Mouse (Mus musculus): ENCODE measurements around the gene Stk35. TPM values are rescaled to one million over a fixed set of nuclear protein-coding genes. Genes with fewer than 3 reads are reported as not detected.

The Stk35 gene
- polyA plus RNA-seq, 1 experiment from 2014 or later, result 16.4 TPM

DNA sequence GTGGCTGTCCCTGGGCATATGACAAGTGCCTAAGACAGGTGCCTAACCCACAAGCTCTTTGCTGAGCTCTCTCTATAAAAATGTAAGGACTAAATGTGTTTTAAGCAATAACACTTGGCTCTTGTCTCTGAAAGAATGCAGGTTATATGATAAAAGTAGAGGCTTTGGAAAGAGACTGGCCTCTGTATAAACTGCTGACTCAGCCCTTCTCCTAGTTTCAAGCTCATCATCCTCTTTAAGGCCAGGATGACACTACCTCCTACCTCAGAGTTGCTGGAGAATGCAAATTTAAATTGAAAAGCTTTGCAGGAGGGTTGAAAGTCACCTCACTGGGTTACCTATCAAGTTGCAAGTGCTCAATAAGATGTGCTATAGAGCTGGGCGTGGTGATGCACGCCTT lies 23.0 kb downstream of the Stk35 start:
- no peak for ATAC-seq (ENCODE audit: low FRiP score, low TSS enrichment)
- peaks cover 22% of the 10 kb centered on the region for H3K36me3 ChIP-seq (ENCODE audit: control insufficient read depth, insufficient read depth, low read length)
- H3K27ac ChIP-seq (ENCODE audit: low read depth, low read length), result no peak overlapping the region
- no peaks in the 10 kb centered on the region for H3K4me1 ChIP-seq (ENCODE audit: control insufficient read depth, insufficient read depth, low read length)
- H3K27me3 ChIP-seq (ENCODE audit: control insufficient read depth, insufficient read depth, low read length), result no peaks in the 10 kb centered on the region
- H3K9me3 ChIP-seq (ENCODE audit: control insufficient read depth, low read length), result no peaks in the 10 kb centered on the region
- 91% methylated on average over 2 of the region's 2 CpGs for WGBS
- H3K9ac ChIP-seq (ENCODE audit: low read depth, low read length), result no peak overlapping the region
- H3K4me3 ChIP-seq (ENCODE audit: low read length), result no peak overlapping the region
- H3K4me2 ChIP-seq (replicated peaks; ENCODE audit: low read depth, low read length), result no peak overlapping the region

DNA sequence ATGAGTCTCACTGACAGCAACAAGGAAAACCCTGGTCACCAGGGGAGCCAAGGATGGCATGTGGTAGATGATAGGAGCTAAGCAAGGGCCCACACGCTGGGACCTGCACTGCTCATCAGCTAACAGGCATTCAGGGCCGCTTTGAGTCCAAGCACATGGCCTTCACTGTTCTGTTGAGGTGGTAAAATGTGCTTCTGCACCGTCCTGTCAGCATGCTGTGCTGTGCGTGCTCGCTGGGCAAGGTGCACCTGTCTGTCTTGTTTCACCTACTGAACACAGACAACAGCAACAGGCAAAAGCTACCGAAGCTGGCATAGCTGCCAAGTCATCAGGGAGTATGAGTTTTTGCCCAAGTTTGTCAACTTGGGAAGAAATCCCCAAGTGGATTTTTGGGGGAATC lies 23.9 kb downstream of the Stk35 start:
- H3K36me3 ChIP-seq (ENCODE audit: control insufficient read depth, insufficient read depth, low read length), result peaks cover 27% of the 10 kb centered on the region
- WGBS, result 95% methylated on average over 6 of the region's 6 CpGs

DNA sequence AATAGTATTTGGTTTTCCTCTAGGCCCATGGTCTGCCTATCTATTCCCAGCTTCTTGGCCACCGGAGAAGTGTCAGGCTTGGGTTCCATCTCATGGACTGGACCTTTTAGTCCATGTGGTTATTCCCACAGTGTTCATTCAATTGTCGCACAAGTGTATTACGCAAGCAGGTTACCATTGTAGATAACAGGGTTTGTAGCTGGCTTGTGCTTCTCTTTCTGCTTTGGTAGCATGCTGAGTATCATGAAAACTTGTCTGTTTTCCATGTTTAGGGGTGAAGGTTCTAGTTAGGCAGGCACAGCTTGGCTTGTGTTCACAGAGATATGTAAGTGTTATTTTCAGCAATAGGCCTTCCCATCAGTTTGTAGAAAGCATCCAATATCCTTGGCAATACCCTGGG lies 25.8 kb downstream of the Stk35 start:
- no peak for ATAC-seq (ENCODE audit: low FRiP score, low TSS enrichment)
- 98% methylated on average over 3 of the region's 3 CpGs for WGBS

More for the DNA sequence above, 23.9 kb downstream of the Stk35 start:
- no peak for ATAC-seq (ENCODE audit: low FRiP score, low TSS enrichment)
- no peak overlapping the region for H3K27ac ChIP-seq (ENCODE audit: low read depth, low read length)
- H3K9ac ChIP-seq (ENCODE audit: low read depth, low read length), result no peak overlapping the region
- no peaks in the 10 kb centered on the region for H3K4me1 ChIP-seq (ENCODE audit: control insufficient read depth, insufficient read depth, low read length)
- H3K27me3 ChIP-seq (ENCODE audit: control insufficient read depth, insufficient read depth, low read length), result no peaks in the 10 kb centered on the region
- no peak overlapping the region for H3K4me3 ChIP-seq (ENCODE audit: low read length)
- H3K4me2 ChIP-seq (replicated peaks; ENCODE audit: low read depth, low read length), result no peak overlapping the region
- H3K9me3 ChIP-seq (ENCODE audit: control insufficient read depth, low read length), result no peaks in the 10 kb centered on the region

DNA sequence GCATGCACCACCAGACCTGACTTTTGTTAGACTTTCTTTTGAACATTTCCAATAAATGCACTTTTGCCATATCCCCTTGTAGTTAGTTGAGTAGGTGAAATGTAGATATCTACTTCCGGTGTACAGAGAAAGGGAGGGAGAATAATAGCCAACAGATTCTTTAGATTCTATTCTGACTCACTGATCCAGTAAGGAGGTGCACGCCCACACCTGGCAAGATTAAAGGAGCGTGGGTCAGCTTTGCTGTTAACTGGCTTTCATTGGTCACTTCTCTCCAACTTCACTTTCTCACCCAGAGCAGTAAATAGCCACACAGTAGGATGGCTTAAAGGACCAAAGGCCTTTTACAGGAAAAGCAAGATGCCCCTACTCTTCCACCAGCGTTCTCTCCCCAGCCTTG lies 32.7 kb downstream of the Stk35 start:
- 67% methylated on average over 4 of the region's 4 CpGs for WGBS
- Histone ChIP-seq H3K27ac (ENCODE audit: low read depth, low read length) (no peak overlapping the region), H3K36me3 (ENCODE audit: control insufficient read depth, insufficient read depth, low read length) (peaks cover 25% of the 10 kb centered on the region), H3K4me1 (ENCODE audit: control insufficient read depth, insufficient read depth, low read length) (no peaks in the 10 kb centered on the region), H3K4me2 (replicated peaks; ENCODE audit: low read depth, low read length) (no peak overlapping the region), H3K9me3 (ENCODE audit: control insufficient read depth, low read length) (no peaks in the 10 kb centered on the region), H3K9ac (ENCODE audit: low read depth, low read length) (no peak overlapping the region), H3K4me3 (ENCODE audit: low read length) (no peak overlapping the region), H3K27me3 (ENCODE audit: control insufficient read depth, insufficient read depth, low read length) (no peaks in the 10 kb centered on the region)
- no peak for ATAC-seq (ENCODE audit: low FRiP score, low TSS enrichment)

More for the DNA sequence above, 25.8 kb downstream of the Stk35 start:
- no peaks in the 10 kb centered on the region for H3K4me1 ChIP-seq (ENCODE audit: control insufficient read depth, insufficient read depth, low read length)
- no peaks in the 10 kb centered on the region for H3K27me3 ChIP-seq (ENCODE audit: control insufficient read depth, insufficient read depth, low read length)
- peaks cover 36% of the 10 kb centered on the region for H3K36me3 ChIP-seq (ENCODE audit: control insufficient read depth, insufficient read depth, low read length)
- no peak overlapping the region for H3K4me2 ChIP-seq (replicated peaks; ENCODE audit: low read depth, low read length)
- no peak overlapping the region for H3K4me3 ChIP-seq (ENCODE audit: low read length)
- H3K27ac ChIP-seq (ENCODE audit: low read depth, low read length), result no peak overlapping the region
- H3K9ac ChIP-seq (ENCODE audit: low read depth, low read length), result no peak overlapping the region
- H3K9me3 ChIP-seq (ENCODE audit: control insufficient read depth, low read length), result no peaks in the 10 kb centered on the region

DNA sequence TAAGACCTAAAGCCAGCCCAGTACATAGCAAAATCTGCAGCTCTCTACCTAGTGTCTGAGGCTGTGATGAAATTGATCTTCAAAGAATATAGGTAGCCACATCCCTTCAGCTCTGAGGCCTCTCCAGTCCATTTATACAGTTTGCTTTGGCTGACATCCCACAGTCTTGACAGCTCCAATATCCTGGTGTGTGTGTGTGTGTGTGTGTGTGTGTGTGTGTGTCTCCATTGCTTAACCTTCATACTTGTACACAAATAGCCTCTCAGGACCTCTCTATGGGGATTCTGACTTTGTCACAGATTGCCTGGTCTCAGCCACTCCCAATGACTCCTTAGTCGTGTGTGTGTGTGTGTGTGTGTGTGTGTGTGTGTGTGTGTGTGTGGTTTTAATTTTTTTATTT lies 33.9 kb downstream of the Stk35 start:
- no peaks in the 10 kb centered on the region for H3K4me1 ChIP-seq (ENCODE audit: control insufficient read depth, insufficient read depth, low read length)
- no peaks in the 10 kb centered on the region for H3K27me3 ChIP-seq (ENCODE audit: control insufficient read depth, insufficient read depth, low read length)
- no peak overlapping the region for H3K4me3 ChIP-seq (ENCODE audit: low read length)
- H3K27ac ChIP-seq (ENCODE audit: low read depth, low read length), result no peak overlapping the region
- H3K9me3 ChIP-seq (ENCODE audit: control insufficient read depth, low read length), result no peaks in the 10 kb centered on the region
- 73% methylated on average over 1 of the region's 1 CpGs for WGBS
- ATAC-seq (ENCODE audit: low FRiP score, low TSS enrichment), result no peak
- peaks cover 12% of the 10 kb centered on the region; the same call in 1 of the 2 replicates for H3K36me3 ChIP-seq (ENCODE audit: control insufficient read depth, insufficient read depth, low read length)
- no peak overlapping the region for H3K4me2 ChIP-seq (replicated peaks; ENCODE audit: low read depth, low read length)
- no peak overlapping the region for H3K9ac ChIP-seq (ENCODE audit: low read depth, low read length)

DNA sequence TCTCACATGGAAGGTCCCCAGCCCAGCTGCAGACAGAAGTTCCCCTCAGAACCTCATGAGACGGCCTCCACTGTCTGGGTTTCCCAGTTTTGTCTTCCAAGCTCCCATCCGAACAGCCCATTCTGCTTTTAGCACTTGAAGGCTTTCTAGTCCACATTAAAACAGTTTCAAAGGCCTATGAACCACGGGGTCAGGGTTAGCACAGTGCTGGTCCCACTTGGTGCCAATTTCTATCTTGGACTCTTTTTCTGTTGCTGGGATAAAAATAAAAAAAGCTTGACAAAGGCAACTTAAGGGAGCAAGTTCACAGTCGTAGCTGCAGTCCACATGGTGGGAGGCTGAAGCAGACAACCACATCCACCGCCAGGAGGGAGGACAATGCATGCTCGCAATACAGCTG lies 34.6 kb downstream of the Stk35 start:
- 92% methylated on average over 6 of the region's 6 CpGs for WGBS
- no peak overlapping the region for H3K9ac ChIP-seq (ENCODE audit: low read depth, low read length)
- H3K36me3 ChIP-seq (ENCODE audit: control insufficient read depth, insufficient read depth, low read length), result peaks cover 7% of the 10 kb centered on the region; the same call in 1 of the 2 replicates
- H3K4me1 ChIP-seq (ENCODE audit: control insufficient read depth, insufficient read depth, low read length), result no peaks in the 10 kb centered on the region
- no peaks in the 10 kb centered on the region for H3K27me3 ChIP-seq (ENCODE audit: control insufficient read depth, insufficient read depth, low read length)
- ATAC-seq (ENCODE audit: low FRiP score, low TSS enrichment), result no peak
- H3K27ac ChIP-seq (ENCODE audit: low read depth, low read length), result no peak overlapping the region
- H3K4me2 ChIP-seq (replicated peaks; ENCODE audit: low read depth, low read length), result no peak overlapping the region
- no peak overlapping the region for H3K4me3 ChIP-seq (ENCODE audit: low read length)
- no peaks in the 10 kb centered on the region for H3K9me3 ChIP-seq (ENCODE audit: control insufficient read depth, low read length)

DNA sequence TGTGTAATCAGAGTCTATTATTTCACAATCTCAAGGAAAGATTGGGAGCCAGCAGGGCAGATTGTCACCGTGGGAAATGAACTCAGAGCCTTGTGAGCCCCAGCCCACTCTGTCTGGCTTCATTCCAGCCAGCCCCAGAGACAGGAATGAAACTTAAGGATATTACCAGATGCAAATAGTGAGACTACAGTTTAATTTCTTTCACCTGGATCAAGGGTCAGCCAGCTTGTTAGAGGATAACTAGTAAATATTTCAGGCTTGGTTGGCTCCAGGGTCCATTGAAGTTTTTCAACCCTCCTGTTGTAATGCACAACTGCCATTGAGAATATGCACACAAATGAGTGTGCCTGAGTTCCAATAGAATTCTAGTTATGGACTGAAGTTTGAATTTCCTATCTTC lies 36.6 kb downstream of the Stk35 start:
- no peaks in the 10 kb centered on the region for H3K4me1 ChIP-seq (ENCODE audit: control insufficient read depth, insufficient read depth, low read length)
- WGBS, result 55% methylated on average over 1 of the region's 1 CpGs
- no peak overlapping the region for H3K27ac ChIP-seq (ENCODE audit: low read depth, low read length)
- no peak for ATAC-seq (ENCODE audit: low FRiP score, low TSS enrichment)
- H3K9me3 ChIP-seq (ENCODE audit: control insufficient read depth, low read length), result no peaks in the 10 kb centered on the region
- no peaks in the 10 kb centered on the region for H3K27me3 ChIP-seq (ENCODE audit: control insufficient read depth, insufficient read depth, low read length)
- no peak overlapping the region for H3K4me2 ChIP-seq (replicated peaks; ENCODE audit: low read depth, low read length)
- no peak overlapping the region for H3K9ac ChIP-seq (ENCODE audit: low read depth, low read length)
- H3K36me3 ChIP-seq (ENCODE audit: control insufficient read depth, insufficient read depth, low read length), result no peaks in the 10 kb centered on the region
- H3K4me3 ChIP-seq (ENCODE audit: low read length), result no peak overlapping the region

DNA sequence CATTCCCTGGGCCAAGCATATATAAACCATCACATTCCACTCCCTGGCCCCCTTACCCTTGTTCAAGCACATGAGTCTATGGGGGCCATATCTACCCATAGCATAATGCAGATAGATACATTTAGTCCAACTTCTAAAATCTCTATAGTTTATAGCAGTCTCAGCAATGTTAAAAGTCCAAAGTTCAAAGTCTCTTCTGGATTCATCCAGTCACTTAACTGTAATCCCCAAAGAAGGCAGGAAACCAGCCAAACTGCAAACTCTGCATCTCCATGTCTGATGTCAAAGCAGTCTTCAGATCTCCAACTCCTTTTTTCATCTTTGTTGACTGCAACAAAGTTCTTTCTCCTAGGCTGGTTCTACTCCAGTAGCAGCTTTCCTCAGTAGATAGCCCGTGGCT lies 38.0 kb downstream of the Stk35 start:
- no peak for ATAC-seq (ENCODE audit: low FRiP score, low TSS enrichment)
- H3K27ac ChIP-seq (ENCODE audit: low read depth, low read length), result no peak overlapping the region
- no peaks in the 10 kb centered on the region for H3K4me1 ChIP-seq (ENCODE audit: control insufficient read depth, insufficient read depth, low read length)
- no peak overlapping the region for H3K4me3 ChIP-seq (ENCODE audit: low read length)
- H3K9me3 ChIP-seq (ENCODE audit: control insufficient read depth, low read length), result no peaks in the 10 kb centered on the region
- 92% methylated on average over 1 of the region's 1 CpGs for WGBS
- no peak overlapping the region for H3K9ac ChIP-seq (ENCODE audit: low read depth, low read length)
- no peaks in the 10 kb centered on the region for H3K27me3 ChIP-seq (ENCODE audit: control insufficient read depth, insufficient read depth, low read length)
- H3K4me2 ChIP-seq (replicated peaks; ENCODE audit: low read depth, low read length), result no peak overlapping the region
- H3K36me3 ChIP-seq (ENCODE audit: control insufficient read depth, insufficient read depth, low read length), result no peaks in the 10 kb centered on the region

DNA sequence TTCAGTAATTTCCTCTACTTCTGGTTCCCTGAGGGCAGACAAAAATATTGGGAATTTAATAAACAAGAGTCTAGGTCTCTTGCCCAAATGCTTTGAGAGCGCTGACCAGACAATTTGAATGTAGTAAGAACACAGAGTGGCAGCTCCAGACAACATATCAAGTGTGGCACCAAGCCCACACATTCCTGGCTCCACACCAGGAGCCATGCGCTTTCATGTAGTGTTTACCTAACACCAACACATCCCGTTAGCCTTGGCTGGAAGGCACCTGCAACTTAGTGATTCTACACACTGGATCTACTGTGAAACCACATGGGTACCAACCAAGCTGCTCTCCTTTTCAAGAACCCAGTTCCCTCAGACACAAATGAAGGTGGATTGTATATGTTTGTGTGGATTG lies 45.5 kb downstream of the Stk35 start:
- no peak for ATAC-seq (ENCODE audit: low FRiP score, low TSS enrichment)
- no peaks in the 10 kb centered on the region for H3K36me3 ChIP-seq (ENCODE audit: control insufficient read depth, insufficient read depth, low read length)
- no peaks in the 10 kb centered on the region for H3K27me3 ChIP-seq (ENCODE audit: control insufficient read depth, insufficient read depth, low read length)
- H3K4me1 ChIP-seq (ENCODE audit: control insufficient read depth, insufficient read depth, low read length), result no peaks in the 10 kb centered on the region
- H3K4me2 ChIP-seq (replicated peaks; ENCODE audit: low read depth, low read length), result no peak overlapping the region
- H3K27ac ChIP-seq (ENCODE audit: low read depth, low read length), result no peak overlapping the region
- H3K9ac ChIP-seq (ENCODE audit: low read depth, low read length), result no peak overlapping the region
- 78% methylated on average over 3 of the region's 3 CpGs for WGBS
- H3K9me3 ChIP-seq (ENCODE audit: control insufficient read depth, low read length), result no peaks in the 10 kb centered on the region
- no peak overlapping the region for H3K4me3 ChIP-seq (ENCODE audit: low read length)

DNA sequence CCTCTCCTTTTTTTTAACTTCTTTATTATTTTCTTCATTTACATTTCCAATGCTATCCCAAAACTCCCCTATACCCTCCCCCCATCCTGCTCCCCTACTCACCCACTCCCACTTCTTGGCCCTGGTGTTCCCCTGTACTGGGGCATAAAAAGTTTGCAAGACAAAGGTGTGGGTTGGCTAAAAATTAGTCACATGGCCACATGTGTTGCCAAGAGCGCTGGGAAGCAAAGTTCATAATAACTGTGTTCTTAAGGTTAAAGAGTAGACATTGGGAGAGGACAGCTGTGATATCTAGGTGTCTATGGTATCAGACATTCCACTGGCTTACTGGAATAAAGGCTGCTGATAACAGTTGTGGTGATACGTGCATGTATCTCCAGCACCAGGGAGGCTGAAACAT lies 46.2 kb downstream of the Stk35 start:
- WGBS, result 81% methylated on average over 2 of the region's 2 CpGs

More for the DNA sequence above, 46.2 kb downstream of the Stk35 start:
- Histone ChIP-seq H3K27me3 (ENCODE audit: control insufficient read depth, insufficient read depth, low read length) (no peaks in the 10 kb centered on the region), H3K4me2 (replicated peaks; ENCODE audit: low read depth, low read length) (no peak overlapping the region), H3K27ac (ENCODE audit: low read depth, low read length) (no peak overlapping the region), H3K4me1 (ENCODE audit: control insufficient read depth, insufficient read depth, low read length) (no peaks in the 10 kb centered on the region), H3K36me3 (ENCODE audit: control insufficient read depth, insufficient read depth, low read length) (no peaks in the 10 kb centered on the region), H3K4me3 (ENCODE audit: low read length) (no peak overlapping the region), H3K9ac (ENCODE audit: low read depth, low read length) (no peak overlapping the region), H3K9me3 (ENCODE audit: control insufficient read depth, low read length) (no peaks in the 10 kb centered on the region)
- no peak for ATAC-seq (ENCODE audit: low FRiP score, low TSS enrichment)
